Mouse (Mus musculus) hindbrain, embryonic 11.5 days (tissue): Measurements from ENCODE around the gene Mta2. TPM values are rescaled to one million over a fixed set of nuclear protein-coding genes. Genes with fewer than 3 reads are reported as not detected.
A peak's percentile ranks its signal among the peaks of the same experiment; 100 is the strongest.
"Not testable (repeated sequence)": the region's sequence is repeated elsewhere in the genome, so short reads cannot be mapped to it uniquely, and the experiment has no call there.

Source experiments
- ATAC-seq: fragments of 200-750 bp; cut with Nextera tagmentation; 2 replicates; pipeline ENCODE4 v1.8.0; 2017; ENCODE audit warnings: mild to moderate bottlenecking, moderate TSS enrichment, moderate library complexity; ENCODE audit not compliant: low FRiP score
- DNase-seq: peaks from one replicate; pipeline ENCODE4 v3.0.0-alpha.2; 2015; ENCODE audit warnings: low spot score
- H3K27ac ChIP-seq: fragments of 300-500 bp; sonication (generic); 2 replicates; pipeline ENCODE4 v1.5.1; 2014; ENCODE audit warnings: mild to moderate bottlenecking, low read depth, low read length
- H3K27me3 ChIP-seq: fragments of 300-500 bp; sonication (generic); 2 replicates; pipeline ENCODE4 v1.6.1; 2014; ENCODE audit warnings: mild to moderate bottlenecking, low read length, moderate library complexity, mixed read lengths; ENCODE audit not compliant: control insufficient read depth, insufficient read depth
- H3K36me3 ChIP-seq: fragments of 300-500 bp; sonication (generic); 2 replicates; pipeline ENCODE4 v1.6.1; 2014; ENCODE audit warnings: mild to moderate bottlenecking, low read length, moderate library complexity, mixed read lengths; ENCODE audit not compliant: control insufficient read depth, insufficient read depth
- H3K4me1 ChIP-seq: fragments of 300-500 bp; sonication (generic); replicated peaks from 2 replicates; pipeline ENCODE4 v1.6.1; 2014; ENCODE audit warnings: low read length, mixed read lengths; ENCODE audit not compliant: control insufficient read depth, insufficient read depth
- H3K4me2 ChIP-seq: fragments of 300-500 bp; sonication (generic); replicated peaks from 2 replicates; pipeline ENCODE4 v1.6.1; 2014; ENCODE audit warnings: mild to moderate bottlenecking, low read depth, low read length
- H3K4me3 ChIP-seq: fragments of 300-500 bp; sonication (generic); 2 replicates; pipeline ENCODE4 v1.5.1; 2014; ENCODE audit warnings: low read depth, low read length
- H3K9ac ChIP-seq: fragments of 300-500 bp; sonication (generic); 2 replicates; pipeline ENCODE4 v1.6.1; 2014; ENCODE audit warnings: low read depth, low read length
- H3K9me3 ChIP-seq: fragments of 300-500 bp; sonication (generic); 2 replicates; pipeline ENCODE4 v1.6.1; 2016; ENCODE audit warnings: low read length; ENCODE audit not compliant: control insufficient read depth
- WGBS: fragments of 180-500 bp; shearing (Covaris S2); extraction: QIAGEN DNeasy Blood & Tissue Kit; methylation state at CpG from one replicate; pipeline ENCODE4 v1.1.7; 2014; 5-methylcytosine and 5-hydroxymethylcytosine counted together
- polyA plus RNA-seq: library from polyadenylated mRNA; unstranded; fragments of >200 nt; fragmentation: Nextera tagmentation; extraction: Ambion mirVana; gene quantifications from 2 replicates; pipeline ENCODE4 v1.2.1, GENCODE M21; 2014

Gene Mta2
- polyA plus RNA-seq, 1 experiment from 2014 or later: 45.6 TPM

DNA sequence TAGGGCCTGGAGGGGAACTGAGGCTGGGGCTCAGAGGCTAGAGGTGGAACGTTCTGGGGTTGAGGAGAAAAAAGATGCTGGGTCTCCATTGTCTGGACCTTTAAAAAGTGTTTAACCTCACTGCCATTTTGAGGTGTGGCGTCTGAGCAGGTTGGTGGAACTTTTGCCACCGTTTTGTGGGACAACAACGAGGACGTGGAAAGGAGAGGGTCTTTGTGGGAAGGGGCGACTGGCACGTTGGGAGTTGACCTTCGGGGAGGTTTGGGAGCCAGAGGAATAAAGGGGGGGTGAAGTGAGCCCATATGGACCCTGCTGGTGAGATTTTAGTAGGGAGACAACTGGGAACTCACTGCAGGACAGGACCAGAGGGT, 25.7 kb downstream of the Mta2 start:
- Histone ChIP-seq H3K27ac (peak overlapping the region; percentile 74), H3K4me2 (peak overlapping the region; percentile 82), H3K4me1 (peaks cover 3% of the 10 kb centered on the region; the same call in 1 of the 2 replicates), H3K4me3 (peak overlapping the region; percentile 86), H3K27me3 (no peaks in the 10 kb centered on the region), H3K36me3 (peaks cover 27% of the 10 kb centered on the region), H3K9me3 (no peaks in the 10 kb centered on the region), H3K9ac (peak overlapping the region; percentile 88)
- peak; percentile 14; the same call in 1 of the 2 replicates for ATAC-seq
- 0% methylated on average over 8 of the region's 8 CpGs for WGBS
- DNase-seq: no peak

DNA sequence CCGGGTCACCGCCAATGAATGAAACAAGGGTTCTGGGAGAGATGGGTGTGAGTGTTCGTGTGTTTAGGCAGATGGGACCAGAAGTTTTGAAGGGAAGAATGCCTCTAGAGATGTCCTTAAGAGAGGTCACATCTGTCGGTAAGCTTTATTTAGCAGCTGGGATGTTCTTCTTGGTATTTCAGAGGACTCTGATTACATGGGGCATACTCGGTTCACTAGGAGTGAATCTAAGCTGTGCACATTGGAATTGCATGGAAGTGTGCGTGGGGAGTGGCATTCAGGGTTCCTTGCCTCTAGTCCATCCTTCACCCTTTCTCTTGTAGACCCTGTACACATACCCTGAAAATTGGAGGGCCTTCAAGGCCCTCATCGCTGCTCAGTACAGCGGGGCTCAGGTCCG, 26.2 kb downstream of the Mta2 start:
- ATAC-seq: no peak

DNA sequence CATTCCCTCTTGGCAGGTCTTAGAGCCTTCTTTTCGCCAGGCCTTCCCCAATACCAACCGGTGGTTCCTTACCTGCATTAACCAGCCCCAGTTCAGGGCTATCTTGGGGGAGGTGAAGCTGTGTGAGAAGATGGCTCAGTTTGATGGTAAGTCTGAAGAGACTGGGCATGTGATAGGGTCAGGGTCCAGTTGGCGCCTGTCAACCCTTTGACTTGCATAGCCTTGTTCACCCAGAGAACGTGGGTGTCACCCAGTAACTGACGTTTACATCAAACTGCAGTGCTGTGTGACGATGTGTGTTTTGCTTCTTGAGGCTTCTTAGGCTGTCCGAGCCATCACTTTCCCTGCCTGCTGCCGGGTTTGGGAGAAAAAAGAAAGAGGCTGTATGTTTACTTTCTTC, 30.8 kb downstream of the Mta2 start:
- ATAC-seq, DNase-seq, H3K9me3 ChIP-seq, H3K27me3 ChIP-seq, H3K27ac ChIP-seq, H3K4me2 ChIP-seq, H3K4me1 ChIP-seq, H3K9ac ChIP-seq, H3K4me3 ChIP-seq: not testable (repeated sequence)
- WGBS: 92% methylated on average over 8 of the region's 8 CpGs
- H3K36me3 ChIP-seq: peaks cover 30% of the 10 kb centered on the region

More for the DNA sequence above, 26.2 kb downstream of the Mta2 start:
- DNase-seq: no peak
- 11% methylated on average over 9 of the region's 9 CpGs for WGBS
- H3K4me1 ChIP-seq: peaks cover 3% of the 10 kb centered on the region; the same call in 1 of the 2 replicates
- peaks cover 26% of the 10 kb centered on the region for H3K36me3 ChIP-seq
- H3K9me3 ChIP-seq: no peaks in the 10 kb centered on the region
- peak overlapping the region; percentile 82 for H3K4me2 ChIP-seq
- peak overlapping the region; percentile 88 for H3K9ac ChIP-seq
- H3K27me3 ChIP-seq: no peaks in the 10 kb centered on the region
- peak overlapping the region; percentile 86 for H3K4me3 ChIP-seq
- H3K27ac ChIP-seq: no peak overlapping the region

DNA sequence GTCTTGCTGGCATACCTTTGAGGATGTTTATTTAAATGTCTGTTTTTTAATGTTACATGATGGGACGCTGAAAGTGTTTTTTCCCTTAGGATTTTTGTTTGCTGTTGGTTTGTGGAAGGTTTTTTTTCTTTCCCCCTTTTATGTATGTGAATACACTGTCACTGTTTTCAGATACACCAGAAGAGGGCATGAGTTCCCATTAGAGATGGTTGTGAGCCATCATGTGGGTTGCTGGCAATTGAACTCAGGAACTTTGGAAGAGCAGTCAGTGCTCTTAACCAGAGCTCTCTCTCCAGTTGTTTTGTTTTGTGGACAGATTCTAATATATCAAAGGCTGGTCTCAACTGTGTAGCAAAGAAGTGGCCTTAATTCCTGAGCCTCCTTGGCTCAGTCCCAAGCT, 33.0 kb downstream of the Mta2 start:
- H3K27ac ChIP-seq: no peak overlapping the region
- no peak overlapping the region for H3K9ac ChIP-seq
- DNase-seq: no peak
- H3K27me3 ChIP-seq: no peaks in the 10 kb centered on the region
- H3K9me3 ChIP-seq: no peaks in the 10 kb centered on the region
- H3K4me1 ChIP-seq: no peaks in the 10 kb centered on the region
- peaks cover 29% of the 10 kb centered on the region for H3K36me3 ChIP-seq
- WGBS: 90% methylated on average over 1 of the region's 1 CpGs
- no peak for ATAC-seq
- no peak overlapping the region for H3K4me3 ChIP-seq
- H3K4me2 ChIP-seq: no peak overlapping the region

DNA sequence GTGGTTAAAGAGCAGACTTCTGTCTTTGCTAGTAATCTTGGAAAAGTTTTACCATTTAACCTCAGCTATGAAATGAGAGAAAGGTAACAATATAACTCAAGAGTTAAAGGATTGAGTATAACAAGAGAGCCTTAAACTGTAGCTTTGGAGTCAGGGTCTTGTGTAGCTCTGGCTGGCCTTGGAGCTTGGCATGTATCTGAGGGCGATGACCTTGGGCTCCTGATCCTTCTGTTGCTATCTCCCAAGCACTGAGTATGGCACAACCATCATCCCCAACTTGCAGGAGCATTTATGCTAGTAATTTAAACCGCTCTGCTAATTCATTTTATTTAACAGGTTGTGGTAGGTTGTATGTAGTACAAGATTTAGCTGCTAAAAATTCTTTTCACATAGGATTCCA, 33.8 kb downstream of the Mta2 start:
- H3K36me3 ChIP-seq: peaks cover 32% of the 10 kb centered on the region
- no peak for DNase-seq
- ATAC-seq: no peak
- no peak overlapping the region for H3K27ac ChIP-seq
- H3K4me3 ChIP-seq: no peak overlapping the region
- no peak overlapping the region for H3K9ac ChIP-seq
- no peaks in the 10 kb centered on the region for H3K9me3 ChIP-seq
- no peaks in the 10 kb centered on the region; the same call in 1 of the 2 replicates for H3K4me1 ChIP-seq
- H3K4me2 ChIP-seq: no peak overlapping the region
- WGBS: 97% methylated on average over 2 of the region's 2 CpGs
- no peaks in the 10 kb centered on the region for H3K27me3 ChIP-seq

DNA sequence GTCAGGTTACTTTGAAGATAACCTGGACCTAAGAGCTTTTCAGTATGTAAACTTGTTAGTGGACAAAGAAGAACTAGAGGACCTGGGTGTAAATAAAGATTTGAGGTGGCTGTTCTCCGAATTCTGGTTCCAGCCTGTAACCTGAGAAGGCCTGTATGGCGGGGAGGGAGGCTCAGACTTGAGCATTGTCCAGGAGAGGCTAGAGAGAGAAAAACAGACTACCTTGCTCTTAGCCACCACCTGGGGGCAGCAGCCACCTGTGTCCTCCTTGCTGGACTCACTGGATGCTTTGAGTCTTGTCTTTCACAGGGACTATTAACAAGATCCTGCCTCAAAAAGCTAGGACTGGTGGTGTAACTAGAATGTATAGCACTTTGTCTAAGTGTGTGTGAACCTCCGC, 34.9 kb downstream of the Mta2 start:
- no peak overlapping the region for H3K27ac ChIP-seq
- peak; percentile 63 for ATAC-seq
- peak; percentile 67 for DNase-seq
- WGBS: 48% methylated on average over 3 of the region's 3 CpGs
- no peaks in the 10 kb centered on the region; the same call in 1 of the 2 replicates for H3K4me1 ChIP-seq
- H3K4me2 ChIP-seq: no peak overlapping the region
- H3K4me3 ChIP-seq: no peak overlapping the region
- no peak overlapping the region for H3K9ac ChIP-seq
- no peaks in the 10 kb centered on the region for H3K9me3 ChIP-seq
- H3K27me3 ChIP-seq: no peaks in the 10 kb centered on the region
- peaks cover 24% of the 10 kb centered on the region for H3K36me3 ChIP-seq

DNA sequence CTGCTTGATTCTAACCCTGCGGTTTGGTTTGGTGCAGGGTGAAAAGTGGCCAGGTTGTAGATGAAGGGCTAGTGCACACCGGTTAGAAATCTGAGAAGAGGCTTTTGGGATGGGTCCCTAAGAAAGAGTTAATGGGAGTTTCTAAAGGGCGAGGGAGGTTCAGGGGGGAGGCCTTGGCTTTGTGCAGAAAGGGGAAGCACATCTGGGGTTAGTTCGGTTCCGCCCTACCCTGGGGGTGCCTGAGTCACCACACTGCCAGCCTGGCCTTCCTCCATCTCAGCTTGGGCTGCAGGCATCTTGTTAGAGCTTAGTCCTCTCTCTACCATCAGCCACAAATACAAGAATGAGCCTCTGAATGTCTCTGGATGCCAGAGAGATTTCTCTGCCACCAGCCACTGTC, 39.1 kb downstream of the Mta2 start:
- peaks cover 6% of the 10 kb centered on the region; the same call in 1 of the 2 replicates for H3K4me1 ChIP-seq
- peaks cover 11% of the 10 kb centered on the region for H3K36me3 ChIP-seq
- DNase-seq (no peak), ATAC-seq (no peak)
- 53% methylated on average over 5 of the region's 5 CpGs for WGBS
- H3K9me3 ChIP-seq: no peaks in the 10 kb centered on the region
- H3K9ac ChIP-seq: no peak overlapping the region
- no peak overlapping the region for H3K4me3 ChIP-seq
- H3K27me3 ChIP-seq: no peaks in the 10 kb centered on the region
- no peak overlapping the region for H3K27ac ChIP-seq
- H3K4me2 ChIP-seq: no peak overlapping the region

DNA sequence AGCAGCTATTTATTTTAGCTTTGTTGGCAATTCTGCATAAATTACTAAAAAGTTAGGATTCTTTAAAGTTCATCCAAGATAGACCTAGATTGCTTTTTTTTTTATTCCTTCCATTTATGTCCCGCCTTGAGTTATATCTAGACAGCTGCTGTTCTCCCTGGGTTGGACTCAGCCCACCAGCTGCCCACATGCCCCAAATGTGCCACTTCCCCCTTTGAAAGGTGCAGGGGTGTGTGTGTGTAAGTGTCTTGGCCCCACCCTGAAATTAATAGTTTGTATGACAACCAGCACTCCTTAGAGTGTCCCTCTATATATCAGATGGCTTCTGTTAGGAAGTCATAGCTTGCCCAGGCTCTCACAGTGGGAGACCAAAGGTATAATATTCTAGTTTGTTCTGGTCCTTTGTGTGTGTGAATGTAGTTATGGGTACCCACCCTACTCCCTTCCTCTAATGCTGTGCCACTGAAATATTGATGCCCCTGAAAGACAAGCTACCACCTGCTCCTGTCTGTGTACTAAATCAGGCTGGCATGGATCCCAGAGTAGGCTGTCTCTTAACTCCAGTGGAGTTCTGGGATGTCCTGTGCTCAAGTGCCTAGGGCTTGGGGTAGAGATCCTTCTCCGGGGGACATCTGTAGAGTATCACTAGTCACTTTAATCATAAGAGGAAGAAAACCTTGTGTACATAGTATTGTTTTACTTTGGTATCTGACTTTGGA, 39.9 kb downstream of the Mta2 start:
- ATAC-seq (no peak), DNase-seq (no peak)
- H3K9ac ChIP-seq: no peak overlapping the region
- H3K9me3 ChIP-seq: no peaks in the 10 kb centered on the region
- H3K4me2 ChIP-seq: no peak overlapping the region
- no peak overlapping the region for H3K4me3 ChIP-seq
- H3K27me3 ChIP-seq: no peaks in the 10 kb centered on the region
- no peak overlapping the region for H3K27ac ChIP-seq
- H3K36me3 ChIP-seq: peaks cover 9% of the 10 kb centered on the region
- WGBS: 79% methylated on average over 2 of the region's 2 CpGs
- peaks cover 6% of the 10 kb centered on the region; the same call in 1 of the 2 replicates for H3K4me1 ChIP-seq
